Mouse (Mus musculus) fat pad, adult 2 months (tissue): ENCODE results near the gene Timp3.
A peak's percentile ranks its signal among the peaks of the same experiment; 100 is the strongest.

Experiments
- DNase-seq: peaks from one replicate; pipeline ENCODE4 v3.0.0-alpha.2; 2011; ENCODE audit warnings: low read depth, low spot score; ENCODE audit errors: extremely low read depth

Gene Timp3

DNA sequence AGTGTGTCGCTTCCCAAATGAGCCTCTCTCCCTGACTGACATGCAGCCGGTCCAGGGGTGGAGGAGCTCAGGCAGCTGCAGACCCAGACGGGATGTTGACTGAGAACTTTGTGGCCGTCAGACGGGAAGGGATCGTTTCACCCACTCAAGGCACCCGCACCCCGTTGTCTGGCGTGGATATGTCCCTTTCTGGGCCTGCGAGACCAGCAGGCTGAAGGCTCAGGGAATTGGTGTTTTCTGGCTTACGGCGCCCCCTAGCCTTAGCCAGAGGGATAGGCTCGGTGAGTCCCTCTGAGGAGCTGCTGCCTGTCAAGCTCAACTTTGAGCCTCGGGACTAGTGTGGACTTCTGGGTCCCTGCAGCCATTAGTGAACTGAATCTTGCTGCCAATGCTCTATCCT is 4.1 kb upstream of the Timp3 start:
- no peak for DNase-seq

DNA sequence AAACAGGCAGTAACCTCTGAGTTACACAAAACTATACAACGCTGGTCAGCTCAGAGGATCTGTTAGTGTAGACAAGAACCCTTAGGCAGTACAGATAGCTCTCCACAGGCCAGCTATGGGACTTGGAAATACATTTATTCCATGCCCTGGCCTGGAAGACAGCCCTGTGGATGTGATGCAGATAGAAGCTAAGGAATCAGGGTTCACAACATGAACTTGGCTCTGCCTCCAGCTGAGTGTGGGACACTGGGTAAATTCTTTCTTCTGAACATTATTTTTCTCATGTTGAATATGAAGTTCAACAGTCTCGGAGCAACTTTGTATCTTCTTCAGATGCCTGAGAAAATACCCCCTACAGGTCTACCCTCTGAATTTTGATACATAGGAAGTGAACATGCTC is 2.9 kb upstream of the Timp3 start:
- DNase-seq = no peak

GRCm38 (mm10) chr10:86298326-86298725 is 1.8 kb upstream of the Timp3 start:
- DNase-seq = no peak

- no peak for DNase-seq
Observed at GRCm38 (mm10) chr10:86299795-86300194, 377 bp upstream of the Timp3 start.

DNA sequence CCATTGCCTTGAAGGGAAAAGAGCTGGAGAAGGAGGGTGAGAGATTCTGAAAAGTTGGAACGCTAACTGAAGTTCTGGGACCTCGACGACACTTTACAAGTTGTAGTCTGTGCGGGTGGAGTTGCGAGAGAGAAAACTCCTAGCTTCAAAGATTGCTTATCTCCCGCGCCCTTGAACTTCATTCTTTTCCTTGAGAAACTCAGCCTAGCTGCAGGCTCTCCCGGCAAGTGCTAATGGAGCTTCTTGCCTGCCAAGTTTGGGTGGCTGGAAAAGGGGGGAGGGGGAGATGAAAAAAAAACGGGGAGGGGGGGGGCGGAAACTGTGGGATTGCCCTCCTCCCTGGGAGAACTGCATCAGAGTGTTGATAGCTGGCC is 932 bp downstream of the Timp3 start:
- no peak for DNase-seq

DNA sequence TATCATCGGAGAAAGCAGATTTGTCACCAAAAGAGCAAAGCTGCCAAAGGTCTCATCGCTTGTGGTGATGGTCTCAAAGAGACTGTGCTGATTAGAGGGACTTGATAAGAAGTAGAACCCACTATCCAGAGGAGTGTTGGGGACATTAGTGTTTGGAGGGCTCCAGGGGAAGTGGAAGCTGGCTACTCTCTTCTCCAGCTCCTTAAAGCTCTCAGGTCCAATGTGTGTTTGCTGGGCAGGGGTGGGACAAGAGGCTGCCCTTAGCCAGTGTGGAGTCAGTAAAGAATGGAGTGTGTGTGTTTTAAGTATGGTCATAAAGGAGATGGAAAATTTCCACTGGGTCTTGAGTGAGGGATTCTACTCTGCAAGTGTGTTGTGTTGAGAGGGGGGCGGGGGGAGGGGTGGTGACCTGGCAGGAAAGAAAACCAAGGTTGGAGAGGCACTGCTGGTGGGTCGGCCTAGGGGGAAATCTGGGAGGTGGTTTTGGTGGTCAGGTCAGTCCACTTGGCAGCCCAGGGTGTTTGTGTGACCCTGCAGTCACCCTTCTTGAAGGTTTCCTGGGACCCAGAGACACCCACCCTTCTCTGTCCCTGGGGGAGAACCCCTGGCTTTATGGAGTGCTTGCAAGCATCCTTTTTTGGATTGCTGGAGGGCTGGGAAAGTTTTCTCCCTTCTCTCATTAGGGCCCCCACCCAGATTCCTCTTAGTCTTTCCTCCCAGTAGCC is 1.6 kb downstream of the Timp3 start:
- DNase-seq = no peak

GRCm38 (mm10) chr10:86302318-86302648 is 2.1 kb downstream of the Timp3 start:
- no peak for DNase-seq

- no peak for DNase-seq
Observed at GRCm38 (mm10) chr10:86302761-86303494, 2.8 kb downstream of the Timp3 start.

GRCm38 (mm10) chr10:86303495-86303876 is 3.3 kb downstream of the Timp3 start:
- DNase-seq = no peak

DNA sequence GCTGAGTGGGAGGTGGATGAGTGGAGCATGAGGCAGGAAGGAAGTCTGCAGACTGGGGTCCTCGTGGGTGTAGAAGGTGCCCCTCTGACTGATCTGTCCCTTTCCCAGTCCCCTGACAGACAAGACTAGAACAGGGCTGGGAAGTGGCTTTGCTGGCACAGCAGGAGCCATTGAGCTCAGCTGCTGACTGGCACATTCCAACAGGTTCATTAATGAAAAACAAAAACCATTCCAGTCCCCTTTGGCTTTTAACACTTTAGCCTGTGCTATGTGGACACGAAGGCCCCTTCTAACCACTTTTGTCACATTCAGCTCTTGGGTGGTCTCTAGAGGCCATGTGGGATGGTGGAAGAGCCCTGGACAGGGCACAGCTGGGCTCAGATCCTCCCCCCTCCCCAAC is 4.4 kb downstream of the Timp3 start:
- no peak for DNase-seq

- DNase-seq = no peak
Observed at GRCm38 (mm10) chr10:86307235-86307634, 7.1 kb downstream of the Timp3 start.

DNA sequence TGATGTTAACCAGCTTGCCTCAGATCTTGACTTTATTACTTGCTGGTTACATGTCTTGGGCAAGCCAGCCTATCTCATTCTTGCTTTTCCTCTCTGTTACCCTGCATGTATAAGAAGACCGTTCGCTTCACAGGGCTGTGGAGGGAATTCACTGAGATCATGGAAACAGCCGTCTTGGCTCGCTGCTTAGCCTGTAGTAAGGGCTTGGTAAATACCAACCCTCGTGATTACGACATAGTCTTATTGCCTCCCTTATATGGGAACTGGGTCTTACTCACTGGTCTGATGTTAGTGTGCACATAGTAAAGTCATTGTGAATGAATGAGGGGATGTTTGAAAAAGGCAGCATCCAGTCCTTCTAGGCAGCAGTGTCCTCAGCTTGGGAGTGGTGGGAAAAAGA is 10.4 kb downstream of the Timp3 start:
- DNase-seq = peak; percentile 39

GRCm38 (mm10) chr10:86312976-86313375 is 12.8 kb downstream of the Timp3 start:
- no peak for DNase-seq

- no peak for DNase-seq
Observed at GRCm38 (mm10) chr10:86313448-86313847, 13.3 kb downstream of the Timp3 start.

DNA sequence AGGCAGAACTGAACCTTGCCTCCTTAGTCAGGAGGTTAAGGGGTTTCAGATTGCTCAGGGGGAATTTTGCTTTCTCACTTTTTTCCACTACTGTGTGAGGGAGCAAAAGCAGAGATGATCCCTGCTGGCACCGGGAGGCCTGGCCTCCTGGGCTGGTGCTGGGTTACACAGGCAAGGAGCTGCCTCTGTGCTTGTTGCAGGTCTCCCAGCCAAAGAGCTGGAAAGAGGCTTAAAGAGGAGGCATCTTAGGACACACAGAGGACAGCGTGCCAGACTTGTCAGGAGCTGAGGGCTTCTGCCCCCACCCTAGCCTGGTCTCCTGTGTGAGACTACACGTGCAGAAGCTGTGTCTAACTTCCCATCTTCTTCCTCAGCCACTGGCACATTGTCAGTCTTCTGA is 15.3 kb downstream of the Timp3 start:
- no peak for DNase-seq

DNA sequence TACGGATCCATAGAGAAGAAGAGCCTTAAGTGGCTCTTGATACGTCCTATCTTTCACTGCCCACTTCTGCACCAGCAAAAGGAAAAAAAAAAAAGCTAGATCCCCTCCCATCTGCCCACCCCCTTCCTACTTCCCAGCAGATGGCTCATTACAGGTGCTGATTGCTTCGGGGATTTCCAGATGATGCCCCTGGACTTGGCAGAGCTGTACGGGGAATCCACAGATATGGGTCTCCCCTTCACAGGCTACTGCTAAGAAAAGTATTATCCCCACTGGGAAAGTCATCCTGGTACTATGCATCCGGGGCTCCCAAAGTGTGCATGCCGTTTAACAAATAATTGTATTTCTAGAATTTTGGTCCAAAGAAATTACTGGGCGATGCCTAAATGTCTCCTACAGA is 17.5 kb downstream of the Timp3 start:
- DNase-seq = no peak

- no peak for DNase-seq
Observed at GRCm38 (mm10) chr10:86318552-86319140, 18.5 kb downstream of the Timp3 start.

DNA sequence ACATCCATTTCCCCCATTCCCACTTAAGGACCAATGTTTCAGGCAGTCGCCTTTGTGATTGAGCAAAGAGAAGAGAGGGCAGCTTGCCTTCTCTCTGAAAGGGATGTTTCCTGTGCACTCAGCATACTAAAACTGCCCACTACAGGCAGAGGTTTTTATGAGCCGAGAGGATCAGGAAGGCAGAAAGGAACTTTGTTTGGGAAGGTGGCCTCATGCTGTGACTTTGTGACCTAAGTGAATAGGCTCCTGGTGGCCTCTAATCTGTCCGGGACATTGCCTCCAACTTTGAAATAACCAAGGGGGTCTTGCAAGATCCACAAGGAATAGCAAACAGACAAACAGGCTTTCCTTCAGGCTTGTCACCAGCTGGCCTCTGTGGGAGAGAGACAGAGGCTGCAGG is 19.4 kb downstream of the Timp3 start:
- no peak for DNase-seq

- no peak for DNase-seq
Observed at GRCm38 (mm10) chr10:86320204-86320603, 20.0 kb downstream of the Timp3 start.

GRCm38 (mm10) chr10:86321194-86321593 is 21.0 kb downstream of the Timp3 start:
- DNase-seq = no peak

- no peak for DNase-seq
Observed at GRCm38 (mm10) chr10:86322006-86322405, 21.8 kb downstream of the Timp3 start.

DNA sequence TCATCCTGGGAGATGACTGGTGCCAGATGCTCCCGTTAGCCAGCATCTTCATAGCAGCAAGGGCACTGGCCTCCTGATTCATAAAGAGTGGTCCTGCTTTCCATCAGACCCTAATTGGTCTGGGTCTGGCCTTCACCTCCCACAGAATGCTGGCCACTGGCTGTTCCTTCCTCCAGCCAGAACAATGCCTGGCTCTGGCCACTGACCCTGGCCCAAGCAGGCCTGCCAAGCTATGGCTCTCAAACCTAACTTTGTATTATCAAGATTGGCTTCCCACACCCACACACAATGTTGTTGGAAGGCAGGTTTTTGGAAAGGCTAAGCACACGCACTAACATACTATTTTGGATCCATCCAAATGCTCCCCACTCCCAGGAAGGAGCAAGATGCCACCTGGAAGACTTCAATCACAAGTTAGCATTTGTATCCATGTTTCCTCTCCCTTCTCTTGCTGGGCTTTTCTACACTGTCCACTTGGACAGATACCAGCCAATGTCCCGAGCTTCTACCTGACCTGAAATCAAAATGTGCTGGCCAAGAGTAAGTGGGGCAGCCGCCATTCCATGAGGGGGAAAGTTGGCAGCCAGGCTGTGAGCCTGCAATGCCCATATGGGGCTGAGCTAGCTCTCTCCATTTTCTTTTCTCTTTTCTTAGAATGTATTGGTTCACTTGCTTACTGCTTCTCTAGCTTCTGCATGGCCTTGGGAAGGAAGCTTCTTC is 23.3 kb downstream of the Timp3 start:
- DNase-seq = no peak
